Mouse (Mus musculus) frontal cortex, postnatal 25 days (tissue): ENCODE measurements around the gene Plpp3.

Experiments used
- DNase-seq, 2 experiments: peaks; one replicate each; pipeline ENCODE4 v3.0.0; 2022; ENCODE audit warnings: low spot score in 2 of 2

Plpp3 gene

GRCm38 (mm10) chr4:105188801-105189200 is 31.7 kb downstream of the Plpp3 start:
- DNase-seq: no peak

GRCm38 (mm10) chr4:105190826-105191225 is 33.7 kb downstream of the Plpp3 start:
- DNase-seq: no peak

DNA sequence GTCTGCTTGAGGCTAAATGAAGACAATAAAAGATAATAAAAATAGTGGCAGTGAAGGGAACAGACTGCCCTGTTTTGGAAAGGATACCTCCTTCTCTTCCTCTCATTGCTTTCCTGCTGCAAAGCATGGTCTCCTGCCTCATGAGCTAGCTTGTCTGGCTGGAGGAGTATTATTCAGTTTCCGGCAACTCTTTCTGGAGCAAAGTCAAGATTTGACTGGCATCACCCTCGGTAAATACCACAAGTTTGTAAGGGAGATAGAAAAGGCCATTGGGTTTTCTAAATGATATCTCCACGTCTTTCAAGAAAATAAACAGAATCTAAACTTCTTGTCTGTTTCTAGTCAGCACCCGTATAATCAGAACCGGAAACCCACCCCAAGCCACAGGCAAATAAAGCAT is 34.4 kb downstream of the Plpp3 start:
- no peak for DNase-seq

DNA sequence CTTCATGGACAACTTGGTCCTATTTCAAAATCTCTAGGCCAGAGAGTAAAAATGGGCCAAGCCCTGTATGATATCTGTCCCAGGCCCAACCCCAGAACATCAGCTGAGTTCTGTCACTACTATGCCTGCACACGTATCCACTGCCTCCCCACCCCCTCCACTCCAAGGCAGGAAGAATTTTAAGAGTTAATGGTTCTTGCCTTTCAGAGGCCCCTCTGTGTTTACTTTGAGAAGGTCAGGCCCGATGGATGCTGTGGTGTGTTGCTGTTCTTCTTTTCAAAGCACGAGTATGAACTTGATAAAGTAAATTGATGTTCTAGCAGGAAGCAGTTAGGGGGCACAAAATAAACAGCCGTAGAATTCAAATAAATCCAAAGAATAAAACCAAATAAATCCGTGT is 35.5 kb downstream of the Plpp3 start:
- DNase-seq: no peak

DNA sequence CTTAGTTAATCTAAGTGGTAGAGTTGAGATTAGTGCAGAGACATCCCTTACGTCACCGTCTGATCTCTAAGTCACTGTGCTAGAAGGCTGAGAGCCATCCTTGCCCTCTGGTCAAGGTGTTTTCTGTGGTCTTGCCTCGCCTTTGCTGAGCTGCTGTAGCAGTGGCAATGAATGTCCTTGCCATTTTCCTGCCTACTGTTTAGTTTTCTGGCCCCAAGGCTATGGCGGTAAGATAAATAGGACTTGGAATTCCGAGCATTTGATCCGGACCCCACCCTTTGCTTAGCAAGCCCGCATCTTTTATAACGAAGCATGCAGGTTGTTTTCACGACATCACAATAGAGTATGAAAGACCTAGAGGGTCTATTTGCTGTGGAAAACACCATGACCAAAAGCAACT is 38.1 kb downstream of the Plpp3 start:
- no peak for DNase-seq

- DNase-seq: no peak
Measured at GRCm38 (mm10) chr4:105196099-105196498, 39.0 kb downstream of the Plpp3 start.

DNA sequence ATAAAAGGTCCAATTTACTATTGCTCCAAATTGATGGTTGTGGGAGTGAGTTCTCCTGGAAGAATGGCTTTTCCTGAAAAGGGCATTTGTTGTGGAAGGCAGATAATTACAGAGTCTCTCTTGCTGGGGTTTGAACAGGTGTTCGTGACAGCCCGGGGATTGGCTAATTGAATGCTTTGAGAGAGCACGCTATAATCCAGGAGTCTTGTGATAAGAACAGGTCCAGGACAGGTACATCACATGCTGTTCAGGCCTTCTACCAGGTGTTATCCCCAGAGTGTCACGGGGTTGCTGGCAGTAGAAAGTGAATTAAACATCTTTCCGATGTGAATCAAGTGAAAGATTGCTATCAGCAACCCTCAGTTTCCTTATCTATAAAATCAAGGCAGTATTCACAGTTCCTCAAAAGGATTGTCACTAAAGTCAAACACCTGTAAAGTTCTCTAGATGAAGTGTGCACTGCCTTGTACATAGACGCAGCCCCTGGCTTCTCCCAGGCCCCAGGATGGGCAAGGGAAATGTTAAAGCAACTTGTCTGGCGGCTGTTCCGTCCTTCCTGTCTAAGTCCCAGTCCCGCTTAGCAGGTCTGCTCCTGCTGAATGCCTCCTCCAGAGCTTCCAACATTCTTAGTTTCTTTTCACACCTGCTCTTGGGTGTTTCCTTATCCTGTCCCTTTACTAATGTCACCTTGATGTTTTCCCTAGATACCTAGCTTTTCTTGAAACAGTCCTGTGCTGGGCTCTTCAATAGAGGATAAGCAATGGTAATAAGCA is 40.0 kb downstream of the Plpp3 start:
- DNase-seq: no peak

- no peak for DNase-seq
Measured at GRCm38 (mm10) chr4:105198696-105199095, 41.5 kb downstream of the Plpp3 start.

- no peak for DNase-seq
Measured at GRCm38 (mm10) chr4:105199345-105199744, 42.2 kb downstream of the Plpp3 start.

GRCm38 (mm10) chr4:105200624-105201524 is 43.7 kb downstream of the Plpp3 start:
- DNase-seq: no peak

GRCm38 (mm10) chr4:105202439-105202838 is 45.3 kb downstream of the Plpp3 start:
- no peak for DNase-seq

- DNase-seq: no peak
Measured at GRCm38 (mm10) chr4:105203303-105203761, 46.2 kb downstream of the Plpp3 start.

GRCm38 (mm10) chr4:105204071-105204470 is 46.9 kb downstream of the Plpp3 start:
- DNase-seq: no peak

GRCm38 (mm10) chr4:105205045-105205851 is 48.1 kb downstream of the Plpp3 start:
- no peak for DNase-seq

DNA sequence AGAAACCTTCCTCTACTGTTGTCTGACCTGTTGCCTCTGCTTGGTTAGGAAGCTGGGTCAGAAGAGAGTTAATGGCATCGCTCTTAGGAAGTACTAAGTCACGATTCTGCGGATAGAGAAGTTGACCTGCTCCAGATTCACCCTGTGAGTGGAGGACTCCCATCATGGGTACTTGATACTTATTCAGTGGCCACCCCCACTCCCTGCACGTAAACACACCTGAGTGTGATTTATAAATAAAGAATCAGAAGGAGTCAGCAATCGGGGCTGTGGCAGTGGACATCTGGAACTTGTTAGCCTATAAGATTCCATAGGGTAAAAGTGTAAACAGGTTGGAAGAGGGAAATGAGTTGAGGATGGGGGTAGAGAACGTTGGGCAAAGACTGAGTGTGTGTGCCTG is 49.0 kb downstream of the Plpp3 start:
- no peak for DNase-seq

GRCm38 (mm10) chr4:105206995-105207394 is 49.8 kb downstream of the Plpp3 start:
- DNase-seq: no peak

- no peak for DNase-seq
Measured at GRCm38 (mm10) chr4:105207641-105208040, 50.5 kb downstream of the Plpp3 start.

- no peak for DNase-seq
Measured at GRCm38 (mm10) chr4:105208977-105209376, 51.8 kb downstream of the Plpp3 start.

- DNase-seq: no peak
Measured at GRCm38 (mm10) chr4:105213314-105213713, 56.2 kb downstream of the Plpp3 start.

DNA sequence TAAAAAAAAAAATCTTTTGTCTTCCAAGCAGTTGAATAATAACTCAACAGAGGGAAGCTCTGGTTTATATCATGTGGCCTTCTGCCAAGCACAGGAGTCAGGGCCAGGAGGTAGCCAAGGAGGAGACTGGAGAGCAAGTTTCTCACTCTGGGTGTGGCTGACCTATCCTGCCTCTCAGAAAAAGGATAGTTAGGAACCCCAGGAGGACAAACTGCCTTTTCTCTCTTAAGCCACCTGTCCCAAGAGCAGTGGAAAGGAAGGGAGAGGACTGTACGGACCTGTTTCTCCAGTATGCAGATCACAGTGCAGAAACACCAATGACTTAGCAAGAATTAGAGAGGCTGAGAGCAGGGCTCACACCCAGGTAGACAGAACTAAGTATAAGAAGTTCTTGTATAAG is 57.3 kb downstream of the Plpp3 start:
- no peak for DNase-seq

DNA sequence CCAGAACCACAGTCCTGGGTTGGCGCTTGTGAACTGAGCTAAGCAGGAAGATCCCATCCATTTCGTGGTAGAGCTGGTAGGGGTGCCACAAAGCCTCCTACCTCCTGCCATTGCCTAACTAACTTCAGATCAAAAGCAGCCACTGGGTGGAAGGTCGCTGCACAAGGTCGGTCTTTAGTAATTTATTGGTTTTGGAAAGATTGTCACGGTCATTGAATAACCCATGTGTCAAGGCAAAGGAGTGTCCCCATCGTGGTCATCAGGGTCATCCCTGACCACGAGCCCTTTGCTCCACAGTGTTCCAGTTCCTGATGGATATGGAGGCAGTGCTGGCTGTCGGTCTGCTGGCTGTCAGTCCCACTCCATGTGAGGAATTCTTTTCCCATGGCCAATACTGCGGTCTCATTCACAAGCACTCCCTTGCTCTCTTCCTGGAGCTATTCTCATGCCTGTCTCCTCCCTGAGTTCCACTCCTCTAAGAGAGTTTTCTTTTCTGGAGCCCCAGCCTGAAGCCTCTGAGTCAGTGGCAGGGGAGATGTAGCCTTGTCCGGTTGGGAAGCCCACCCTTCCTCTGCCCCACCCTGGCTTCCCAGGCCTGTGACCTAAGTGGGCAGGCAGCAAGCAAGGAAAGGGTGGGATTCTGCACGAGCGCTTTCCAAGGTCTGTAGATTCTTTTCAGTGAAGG is 58.7 kb downstream of the Plpp3 start:
- no peak for DNase-seq
